ENCODE assay signal across 21 mouse cellular contexts in the genomic region with DNA sequence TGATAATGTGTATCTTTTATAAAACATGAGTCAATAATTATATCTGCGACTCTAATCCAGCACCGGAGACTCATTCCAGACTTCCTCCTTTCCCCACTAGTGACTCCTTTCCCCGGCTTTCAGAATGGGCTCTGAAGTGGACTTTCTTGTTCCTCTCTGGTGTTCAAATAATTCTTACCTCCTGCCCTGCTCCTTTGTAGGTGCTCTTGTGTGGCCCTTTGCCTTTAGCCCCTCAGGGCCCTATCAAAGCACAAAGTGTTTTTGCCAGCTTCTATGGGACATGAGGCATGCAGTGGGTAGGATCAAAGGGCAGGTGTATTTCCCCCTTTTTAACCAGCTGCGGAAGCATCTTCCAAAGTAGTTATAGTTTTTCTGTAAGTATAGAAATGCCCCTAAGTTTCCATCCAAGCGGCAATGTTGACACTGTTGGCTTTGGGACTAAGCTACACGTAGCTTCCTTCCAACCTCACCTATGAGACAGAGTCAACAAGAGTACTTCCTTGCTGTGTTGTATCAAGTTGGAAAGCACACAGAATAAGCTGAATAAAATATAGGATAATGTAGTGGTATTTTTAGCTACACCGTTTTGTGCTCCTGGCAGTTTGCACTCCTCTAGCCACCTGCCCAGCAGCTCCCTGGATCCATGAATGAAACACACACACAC.
"Had no signal": no experiment of that assay in that cellular context is flagged by ENCODE, and none has a peak within 500 bp of the region (broad histone marks: within the 10 kb centered on the region; RNA-seq: fewer than 3 reads in every experiment).

No protein-coding gene starts in this region.

- H3K27ac ChIP-seq: intestine, embryonic 15.5 days; kidney, postnatal 0 days; limb, embryonic 12.5 days; limb, embryonic 15.5 days; liver, embryonic 14.5 days; midbrain, embryonic 12.5 days; midbrain, embryonic 15.5 days; neural tube, embryonic 12.5 days; neural tube, embryonic 15.5 days had no signal

- H3K9me3 ChIP-seq: intestine, embryonic 15.5 days; limb, embryonic 12.5 days; limb, embryonic 15.5 days; midbrain, embryonic 12.5 days; midbrain, embryonic 15.5 days; neural tube, embryonic 12.5 days; neural tube, embryonic 15.5 days had no signal

- H3K4me2 ChIP-seq: intestine, embryonic 15.5 days; limb, embryonic 12.5 days; limb, embryonic 15.5 days; liver, embryonic 11.5 days; midbrain, embryonic 12.5 days; midbrain, embryonic 15.5 days; neural tube, embryonic 12.5 days; neural tube, embryonic 15.5 days had no signal

- H3K36me3 ChIP-seq: intestine, embryonic 15.5 days; limb, embryonic 12.5 days; limb, embryonic 15.5 days; midbrain, embryonic 12.5 days; midbrain, embryonic 15.5 days; neural tube, embryonic 12.5 days; neural tube, embryonic 15.5 days had no signal

- ATAC-seq: intestine, embryonic 15.5 days; liver, postnatal 0 days; midbrain, embryonic 15.5 days had no signal

- DNase-seq: kidney, adult 11 months; kidney, adult 8-10 months; kidney, postnatal 4 days; left cerebral cortex, postnatal 4 days; liver, postnatal 0 days; lung, postnatal 36 days; right cerebral cortex, adult 18-20 months; right cerebral cortex, postnatal 14 days; right cerebral cortex, postnatal 4 days; thymus, adult 18-20 months; thymus, postnatal 36 days had no signal

- H3K4me3 ChIP-seq: intestine, embryonic 15.5 days; limb, embryonic 12.5 days; limb, embryonic 15.5 days; midbrain, embryonic 12.5 days; midbrain, embryonic 15.5 days; neural tube, embryonic 12.5 days; neural tube, embryonic 15.5 days had no signal

- H3K27me3 ChIP-seq: intestine, embryonic 15.5 days; limb, embryonic 12.5 days; limb, embryonic 15.5 days; midbrain, embryonic 12.5 days; midbrain, embryonic 15.5 days; neural tube, embryonic 12.5 days; neural tube, embryonic 15.5 days had no signal

- H3K4me1 ChIP-seq: intestine, embryonic 15.5 days; limb, embryonic 12.5 days; limb, embryonic 15.5 days; midbrain, embryonic 12.5 days; neural tube, embryonic 12.5 days; neural tube, embryonic 15.5 days had no signal

- H3K9ac ChIP-seq: intestine, embryonic 15.5 days; limb, embryonic 12.5 days; limb, embryonic 15.5 days; liver, embryonic 14.5 days; liver, postnatal 0 days; midbrain, embryonic 12.5 days; midbrain, embryonic 15.5 days; neural tube, embryonic 12.5 days; neural tube, embryonic 15.5 days had no signal
